Mouse (Mus musculus) T-cell, adult 66 days (primary cell): ENCODE results near the gene Sox11. TPM values are rescaled to one million over a fixed set of nuclear protein-coding genes. Genes with fewer than 3 reads are reported as not detected.

Experiments used
- total RNA-seq, 2 experiments: library from RNA; stranded (reverse); gene quantifications; 3 replicates in 1 of 2; 4 replicates in 1 of 2; pipeline ENCODE4 v1.2.4; 2023

Gene Sox11
- not detected for total RNA-seq

GRCm38 (mm10) chr12:27341871-27342690, at the start of gene Sox11:
TSS of gene Sox11 (minus strand) at chr12:27342574.

